Mouse (Mus musculus): ENCODE measurements around the gene Cpsf6. TPM values are rescaled to one million over a fixed set of nuclear protein-coding genes. Genes with fewer than 3 reads are reported as not detected.

Gene Cpsf6
- polyA plus RNA-seq, 1 experiment, result 99.0 TPM

GRCm38 (mm10) chr10:117414726-117415125, 34.9 kb upstream of the Cpsf6 start:
- no peak for TF ChIP-seq POLR2A (IDR thresholded peaks at IDR 0.05; ENCODE audit: low read depth, low read length)
- TF ChIP-seq CTCF (IDR thresholded peaks at IDR 0.05; ENCODE audit: borderline replicate concordance, insufficient read depth, low read length), result no peak
- Histone ChIP-seq H3K27ac (ENCODE audit: insufficient read depth, low read length) (no peak overlapping the region), H3K4me1 (ENCODE audit: control insufficient read depth, insufficient read depth, low read length) (peaks cover 3% of the 10 kb centered on the region; the same call in 1 of the 2 replicates), H3K4me3 (ENCODE audit: insufficient read depth, low read length) (no peak overlapping the region)

GRCm38 (mm10) chr10:117413562-117414527, 34.0 kb upstream of the Cpsf6 start:
- no peak overlapping the region for H3K27ac ChIP-seq (ENCODE audit: insufficient read depth, low read length)
- TF ChIP-seq CTCF (IDR thresholded peaks at IDR 0.05; ENCODE audit: borderline replicate concordance, insufficient read depth, low read length), result no peak
- no peak overlapping the region for H3K4me3 ChIP-seq (ENCODE audit: insufficient read depth, low read length)
- peaks cover 3% of the 10 kb centered on the region; the same call in 1 of the 2 replicates for H3K4me1 ChIP-seq (ENCODE audit: control insufficient read depth, insufficient read depth, low read length)

GRCm38 (mm10) chr10:117412474-117413057, 32.8 kb upstream of the Cpsf6 start:
- H3K4me1 ChIP-seq (ENCODE audit: control insufficient read depth, insufficient read depth, low read length), result peaks cover 3% of the 10 kb centered on the region; the same call in 1 of the 2 replicates
- TF ChIP-seq POLR2A (IDR thresholded peaks at IDR 0.05; ENCODE audit: low read depth, low read length) (no peak), CTCF (IDR thresholded peaks at IDR 0.05; ENCODE audit: borderline replicate concordance, insufficient read depth, low read length) (no peak)
- no peak overlapping the region for H3K4me3 ChIP-seq (ENCODE audit: insufficient read depth, low read length)
- H3K27ac ChIP-seq (ENCODE audit: insufficient read depth, low read length), result no peak overlapping the region

GRCm38 (mm10) chr10:117411716-117412473, 32.1 kb upstream of the Cpsf6 start:
- no peak for TF ChIP-seq CTCF (IDR thresholded peaks at IDR 0.05; ENCODE audit: borderline replicate concordance, insufficient read depth, low read length)
- no peak for TF ChIP-seq POLR2A (IDR thresholded peaks at IDR 0.05; ENCODE audit: low read depth, low read length)
- no peaks in the 10 kb centered on the region for H3K4me1 ChIP-seq (ENCODE audit: control insufficient read depth, insufficient read depth, low read length)
- H3K27ac ChIP-seq (ENCODE audit: insufficient read depth, low read length), result no peak overlapping the region
- H3K4me3 ChIP-seq (ENCODE audit: insufficient read depth, low read length), result no peak overlapping the region

GRCm38 (mm10) chr10:117411131-117411530, 31.3 kb upstream of the Cpsf6 start:
- Histone ChIP-seq H3K27ac (ENCODE audit: insufficient read depth, low read length) (no peak overlapping the region), H3K4me3 (ENCODE audit: insufficient read depth, low read length) (no peak overlapping the region), H3K4me1 (ENCODE audit: control insufficient read depth, insufficient read depth, low read length) (no peaks in the 10 kb centered on the region)
- no peak for TF ChIP-seq POLR2A (IDR thresholded peaks at IDR 0.05; ENCODE audit: low read depth, low read length)
- TF ChIP-seq CTCF (IDR thresholded peaks at IDR 0.05; ENCODE audit: borderline replicate concordance, insufficient read depth, low read length), result no peak

- no peak overlapping the region for H3K27ac ChIP-seq (ENCODE audit: insufficient read depth, low read length)
- no peak for TF ChIP-seq POLR2A (IDR thresholded peaks at IDR 0.05; ENCODE audit: low read depth, low read length)
- no peak for TF ChIP-seq CTCF (IDR thresholded peaks at IDR 0.05; ENCODE audit: borderline replicate concordance, insufficient read depth, low read length)
- no peak overlapping the region for H3K4me3 ChIP-seq (ENCODE audit: insufficient read depth, low read length)
- no peaks in the 10 kb centered on the region for H3K4me1 ChIP-seq (ENCODE audit: control insufficient read depth, insufficient read depth, low read length)
Measured at GRCm38 (mm10) chr10:117410481-117411048, 30.8 kb upstream of the Cpsf6 start.

GRCm38 (mm10) chr10:117409373-117410354, 29.8 kb upstream of the Cpsf6 start:
- TF ChIP-seq POLR2A (IDR thresholded peaks at IDR 0.05; ENCODE audit: low read depth, low read length), result no peak
- TF ChIP-seq CTCF (IDR thresholded peaks at IDR 0.05; ENCODE audit: borderline replicate concordance, insufficient read depth, low read length), result no peak
- Histone ChIP-seq H3K4me1 (ENCODE audit: control insufficient read depth, insufficient read depth, low read length) (no peaks in the 10 kb centered on the region), H3K27ac (ENCODE audit: insufficient read depth, low read length) (no peak overlapping the region), H3K4me3 (ENCODE audit: insufficient read depth, low read length) (no peak overlapping the region)

GRCm38 (mm10) chr10:117408545-117409372, 28.9 kb upstream of the Cpsf6 start:
- TF ChIP-seq POLR2A (IDR thresholded peaks at IDR 0.05; ENCODE audit: low read depth, low read length), result no peak
- no peak for TF ChIP-seq CTCF (IDR thresholded peaks at IDR 0.05; ENCODE audit: borderline replicate concordance, insufficient read depth, low read length)
- H3K27ac ChIP-seq (ENCODE audit: insufficient read depth, low read length), result no peak overlapping the region
- no peaks in the 10 kb centered on the region for H3K4me1 ChIP-seq (ENCODE audit: control insufficient read depth, insufficient read depth, low read length)
- H3K4me3 ChIP-seq (ENCODE audit: insufficient read depth, low read length), result no peak overlapping the region
